Mouse (Mus musculus) embryo, embryonic 10.5 days (tissue): ENCODE results near the gene Zfp991.
"Not testable (repeated sequence)": the region's sequence is repeated elsewhere in the genome, so short reads cannot be mapped to it uniquely, and the experiment has no call there.

Source experiments
- DNase-seq: peaks from one replicate; pipeline ENCODE4 v3.0.0-alpha.2; 2015; ENCODE audit warnings: low spot score

The Zfp991 gene

GRCm38 (mm10) chr4:147131837-147132459, at the start of gene Zfp991:
TSS of gene Zfp991 (plus strand) at chr4:147132038.
- not testable (repeated sequence) for DNase-seq

- not testable (repeated sequence) for DNase-seq
Measured at GRCm38 (mm10) chr4:147095641-147096040, 36.2 kb upstream of the Zfp991 start.

- peak; percentile 36 for DNase-seq
Measured at GRCm38 (mm10) chr4:147101666-147102626, 29.9 kb upstream of the Zfp991 start.

- DNase-seq, result peak; percentile 11
Measured at GRCm38 (mm10) chr4:147103814-147104213, 28.0 kb upstream of the Zfp991 start.

- DNase-seq, result not testable (repeated sequence)
Measured at GRCm38 (mm10) chr4:147117839-147118238, 14.0 kb upstream of the Zfp991 start.

- not testable (repeated sequence) for DNase-seq
Measured at GRCm38 (mm10) chr4:147122286-147122685, 9.6 kb upstream of the Zfp991 start.

- DNase-seq, result peak; percentile 1
Measured at GRCm38 (mm10) chr4:147123797-147124196, 8.0 kb upstream of the Zfp991 start.

GRCm38 (mm10) chr4:147124400-147125306, 7.2 kb upstream of the Zfp991 start:
- peak; percentile 84 for DNase-seq

GRCm38 (mm10) chr4:147125326-147125725, 6.5 kb upstream of the Zfp991 start:
- not testable (repeated sequence) for DNase-seq

GRCm38 (mm10) chr4:147125870-147126269, 6.0 kb upstream of the Zfp991 start:
- not testable (repeated sequence) for DNase-seq

GRCm38 (mm10) chr4:147126435-147126834, 5.4 kb upstream of the Zfp991 start:
- DNase-seq, result not testable (repeated sequence)

GRCm38 (mm10) chr4:147127137-147127536, 4.7 kb upstream of the Zfp991 start:
- DNase-seq, result not testable (repeated sequence)

GRCm38 (mm10) chr4:147128152-147128551, 3.7 kb upstream of the Zfp991 start:
- DNase-seq, result not testable (repeated sequence)

GRCm38 (mm10) chr4:147133596-147133995, 1.8 kb downstream of the Zfp991 start:
- DNase-seq, result not testable (repeated sequence)

- DNase-seq, result not testable (repeated sequence)
Measured at GRCm38 (mm10) chr4:147141757-147142156, 9.9 kb downstream of the Zfp991 start.

GRCm38 (mm10) chr4:147165282-147165681, 33.4 kb downstream of the Zfp991 start:
- DNase-seq, result not testable (repeated sequence)

GRCm38 (mm10) chr4:147170547-147170946, 38.7 kb downstream of the Zfp991 start:
- not testable (repeated sequence) for DNase-seq

- not testable (repeated sequence) for DNase-seq
Measured at GRCm38 (mm10) chr4:147171557-147171956, 39.7 kb downstream of the Zfp991 start.

GRCm38 (mm10) chr4:147176279-147176880, 44.5 kb downstream of the Zfp991 start:
- DNase-seq, result not testable (repeated sequence)

- DNase-seq, result not testable (repeated sequence)
Measured at GRCm38 (mm10) chr4:147181141-147181685, 49.4 kb downstream of the Zfp991 start.
